Mouse (Mus musculus): ENCODE data around the gene Ttll3. TPM values are rescaled to one million over a fixed set of nuclear protein-coding genes. Genes with fewer than 3 reads are reported as not detected.
A peak's percentile ranks its signal among the peaks of the same experiment; 100 is the strongest.

Gene Ttll3
- polyA plus RNA-seq, 1 experiment from 2014 or later, result 7.1 TPM

- no peak overlapping the region for H3K4me2 ChIP-seq (replicated peaks)
- H3K9me3 ChIP-seq, result no peaks in the 10 kb centered on the region
- peaks cover 12% of the 10 kb centered on the region for H3K36me3 ChIP-seq
- no peaks in the 10 kb centered on the region for H3K4me1 ChIP-seq
- H3K9ac ChIP-seq, result no peak overlapping the region
- no peaks in the 10 kb centered on the region for H3K27me3 ChIP-seq (replicated peaks)
- no peak overlapping the region for H3K27ac ChIP-seq
- ATAC-seq (ENCODE audit: low FRiP score, low read depth), result no peak
- H3K4me3 ChIP-seq, result no peak overlapping the region
- WGBS, result 93% methylated on average over 1 of the region's 1 CpGs
Measured at GRCm38 (mm10) chr6:113362241-113362640, 26.8 kb upstream of the Ttll3 start.

DNA sequence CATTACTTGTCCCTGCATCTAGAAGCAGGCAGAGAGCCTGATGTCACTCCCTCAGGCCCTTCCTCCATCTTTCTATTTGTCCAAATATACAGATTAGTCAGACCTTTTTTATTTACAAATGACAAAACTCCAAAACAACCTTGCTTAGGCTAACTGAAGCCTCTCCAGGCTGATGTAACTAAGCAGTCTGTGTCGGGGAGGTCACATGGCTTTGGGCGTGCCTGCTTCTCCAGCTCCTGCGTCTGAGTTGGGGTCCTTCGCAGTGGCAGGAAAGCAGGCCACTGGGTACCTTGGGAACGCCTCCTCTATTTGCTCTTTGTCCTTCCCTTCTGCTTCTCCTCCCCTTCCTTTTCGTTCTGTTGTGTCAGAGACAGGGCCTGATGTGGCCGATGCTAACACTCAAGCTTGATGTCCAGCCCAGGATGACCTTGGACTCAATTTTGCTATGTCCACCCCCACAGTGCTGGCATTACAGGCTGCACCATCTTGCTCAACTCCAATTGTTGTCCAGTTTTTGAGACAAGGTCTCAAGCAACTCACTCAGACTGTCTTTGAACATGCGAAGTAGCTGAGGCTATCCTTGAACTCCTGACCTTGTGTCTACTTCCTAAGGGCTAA lies 24.4 kb upstream of the Ttll3 start:
- ATAC-seq (ENCODE audit: low FRiP score, low read depth), result no peak
- 63% methylated on average over 8 of the region's 8 CpGs for WGBS

GRCm38 (mm10) chr6:113366639-113367038 lies 22.4 kb upstream of the Ttll3 start:
- no peak overlapping the region for H3K4me2 ChIP-seq (replicated peaks)
- no peak overlapping the region for H3K27ac ChIP-seq
- no peak overlapping the region for H3K9ac ChIP-seq
- H3K36me3 ChIP-seq, result peaks cover 44% of the 10 kb centered on the region
- H3K4me1 ChIP-seq, result no peaks in the 10 kb centered on the region
- 87% methylated on average over 6 of the region's 6 CpGs for WGBS
- no peaks in the 10 kb centered on the region for H3K27me3 ChIP-seq (replicated peaks)
- H3K9me3 ChIP-seq, result no peaks in the 10 kb centered on the region
- no peak overlapping the region for H3K4me3 ChIP-seq
- ATAC-seq (ENCODE audit: low FRiP score, low read depth), result no peak

More for the DNA sequence above, 24.4 kb upstream of the Ttll3 start:
- H3K9ac ChIP-seq, result no peak overlapping the region
- H3K36me3 ChIP-seq, result peaks cover 23% of the 10 kb centered on the region
- no peak overlapping the region for H3K4me3 ChIP-seq
- H3K9me3 ChIP-seq, result no peaks in the 10 kb centered on the region
- no peak overlapping the region for H3K27ac ChIP-seq
- no peak overlapping the region for H3K4me2 ChIP-seq (replicated peaks)
- H3K4me1 ChIP-seq, result no peaks in the 10 kb centered on the region
- no peaks in the 10 kb centered on the region for H3K27me3 ChIP-seq (replicated peaks)

- no peaks in the 10 kb centered on the region for H3K27me3 ChIP-seq (replicated peaks)
Measured at GRCm38 (mm10) chr6:113367574-113367973, 21.5 kb upstream of the Ttll3 start.

GRCm38 (mm10) chr6:113368124-113368523 lies 20.9 kb upstream of the Ttll3 start:
- Histone ChIP-seq H3K9ac (no peak overlapping the region), H3K36me3 (peaks cover 58% of the 10 kb centered on the region), H3K27me3 (replicated peaks) (no peaks in the 10 kb centered on the region), H3K4me1 (no peaks in the 10 kb centered on the region), H3K4me2 (replicated peaks) (no peak overlapping the region), H3K9me3 (no peaks in the 10 kb centered on the region), H3K4me3 (no peak overlapping the region), H3K27ac (no peak overlapping the region)
- WGBS, result 94% methylated on average over 7 of the region's 7 CpGs
- no peak for ATAC-seq (ENCODE audit: low FRiP score, low read depth)

More at GRCm38 (mm10) chr6:113367574-113367973, 21.5 kb upstream of the Ttll3 start:
- Histone ChIP-seq H3K4me2 (replicated peaks) (no peak overlapping the region), H3K9ac (no peak overlapping the region), H3K4me1 (no peaks in the 10 kb centered on the region), H3K27ac (no peak overlapping the region), H3K9me3 (no peaks in the 10 kb centered on the region), H3K4me3 (no peak overlapping the region), H3K36me3 (peaks cover 53% of the 10 kb centered on the region)
- WGBS, result 94% methylated on average over 1 of the region's 1 CpGs
- ATAC-seq (ENCODE audit: low FRiP score, low read depth), result no peak

DNA sequence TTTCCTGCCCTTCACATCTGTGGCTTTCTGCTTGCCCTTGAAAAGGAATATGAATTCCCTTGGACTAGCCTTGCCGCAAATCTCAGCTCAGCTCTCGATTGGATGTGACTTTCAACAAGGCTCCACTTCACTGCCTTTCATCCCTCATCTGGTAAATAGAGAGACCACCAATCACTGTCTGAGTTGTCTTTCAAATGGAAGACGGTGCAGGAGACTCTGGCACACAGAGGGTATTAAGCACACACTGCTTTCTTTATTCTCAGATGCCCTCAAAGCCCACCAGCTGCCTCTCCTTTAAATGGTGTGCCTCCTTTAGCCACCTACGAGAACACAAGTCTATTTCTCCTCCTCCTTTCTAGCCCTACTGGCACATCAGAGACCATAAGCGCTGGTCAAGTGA lies 20.5 kb upstream of the Ttll3 start:
- H3K27ac ChIP-seq, result no peak overlapping the region
- no peaks in the 10 kb centered on the region for H3K27me3 ChIP-seq (replicated peaks)
- no peak for ATAC-seq (ENCODE audit: low FRiP score, low read depth)
- WGBS, result 70% methylated on average over 5 of the region's 5 CpGs
- no peaks in the 10 kb centered on the region for H3K4me1 ChIP-seq
- no peak overlapping the region for H3K4me2 ChIP-seq (replicated peaks)
- no peak overlapping the region for H3K9ac ChIP-seq
- peaks cover 63% of the 10 kb centered on the region for H3K36me3 ChIP-seq
- no peak overlapping the region for H3K4me3 ChIP-seq
- H3K9me3 ChIP-seq, result no peaks in the 10 kb centered on the region

GRCm38 (mm10) chr6:113370194-113370929 lies 18.7 kb upstream of the Ttll3 start:
- Histone ChIP-seq H3K27me3 (replicated peaks) (no peaks in the 10 kb centered on the region), H3K27ac (no peak overlapping the region), H3K4me2 (replicated peaks) (no peak overlapping the region), H3K36me3 (peaks cover 75% of the 10 kb centered on the region), H3K4me3 (no peak overlapping the region), H3K9me3 (no peaks in the 10 kb centered on the region), H3K4me1 (no peaks in the 10 kb centered on the region), H3K9ac (no peak overlapping the region)
- 93% methylated on average over 20 of the region's 20 CpGs for WGBS
- no peak for ATAC-seq (ENCODE audit: low FRiP score, low read depth)

DNA sequence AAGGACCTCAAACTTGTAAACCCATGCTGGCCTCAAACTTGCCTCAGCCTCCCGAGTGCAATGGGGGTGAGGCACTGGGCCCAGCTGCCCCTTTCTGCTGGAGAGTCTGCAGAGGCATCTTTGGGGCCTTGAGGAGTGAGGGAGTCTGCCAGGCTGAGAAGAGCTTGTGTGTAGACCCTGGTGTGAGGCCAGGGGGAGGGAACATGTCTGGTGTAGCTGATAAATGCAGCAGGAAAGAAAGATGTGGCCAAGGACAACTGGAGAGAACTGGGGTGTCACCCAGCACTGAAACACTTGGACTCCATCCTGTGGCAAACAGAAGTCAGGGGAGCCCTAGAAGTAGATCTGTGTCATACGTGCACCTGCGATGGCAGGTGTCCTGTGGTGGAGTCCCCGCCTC lies 15.6 kb upstream of the Ttll3 start:
- Histone ChIP-seq H3K4me2 (replicated peaks) (no peak overlapping the region), H3K36me3 (peaks cover 70% of the 10 kb centered on the region), H3K4me1 (peaks cover 6% of the 10 kb centered on the region), H3K27me3 (replicated peaks) (no peaks in the 10 kb centered on the region), H3K9me3 (no peaks in the 10 kb centered on the region), H3K9ac (no peak overlapping the region), H3K4me3 (no peak overlapping the region), H3K27ac (no peak overlapping the region)
- 93% methylated on average over 4 of the region's 4 CpGs for WGBS
- no peak for ATAC-seq (ENCODE audit: low FRiP score, low read depth)

DNA sequence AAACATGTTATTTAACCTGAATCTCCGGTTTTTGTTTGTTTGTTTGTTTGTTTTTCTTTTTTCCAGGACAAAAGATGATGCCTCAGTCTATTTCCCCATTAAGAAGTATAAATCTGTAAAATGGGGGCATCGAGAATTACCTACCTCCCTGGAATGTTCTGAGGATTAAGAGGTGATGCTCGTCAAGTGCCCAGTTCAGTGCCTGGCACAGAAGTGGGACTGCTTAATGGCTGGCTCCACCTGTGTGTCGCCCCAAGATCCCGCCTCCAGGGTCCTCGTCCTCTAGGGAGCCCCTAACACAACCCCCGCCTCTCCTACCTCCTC lies 11.9 kb upstream of the Ttll3 start:
- peaks cover 17% of the 10 kb centered on the region for H3K4me1 ChIP-seq
- WGBS, result 11% methylated on average over 7 of the region's 7 CpGs
- H3K9ac ChIP-seq, result peak overlapping the region; percentile 92
- H3K9me3 ChIP-seq, result no peaks in the 10 kb centered on the region
- no peak for ATAC-seq (ENCODE audit: low FRiP score, low read depth)
- H3K4me3 ChIP-seq, result peak overlapping the region; percentile 97
- H3K4me2 ChIP-seq (replicated peaks), result peak overlapping the region; percentile 85
- H3K36me3 ChIP-seq, result peaks cover 55% of the 10 kb centered on the region
- H3K27me3 ChIP-seq (replicated peaks), result no peaks in the 10 kb centered on the region
- peak overlapping the region; percentile 95 for H3K27ac ChIP-seq

DNA sequence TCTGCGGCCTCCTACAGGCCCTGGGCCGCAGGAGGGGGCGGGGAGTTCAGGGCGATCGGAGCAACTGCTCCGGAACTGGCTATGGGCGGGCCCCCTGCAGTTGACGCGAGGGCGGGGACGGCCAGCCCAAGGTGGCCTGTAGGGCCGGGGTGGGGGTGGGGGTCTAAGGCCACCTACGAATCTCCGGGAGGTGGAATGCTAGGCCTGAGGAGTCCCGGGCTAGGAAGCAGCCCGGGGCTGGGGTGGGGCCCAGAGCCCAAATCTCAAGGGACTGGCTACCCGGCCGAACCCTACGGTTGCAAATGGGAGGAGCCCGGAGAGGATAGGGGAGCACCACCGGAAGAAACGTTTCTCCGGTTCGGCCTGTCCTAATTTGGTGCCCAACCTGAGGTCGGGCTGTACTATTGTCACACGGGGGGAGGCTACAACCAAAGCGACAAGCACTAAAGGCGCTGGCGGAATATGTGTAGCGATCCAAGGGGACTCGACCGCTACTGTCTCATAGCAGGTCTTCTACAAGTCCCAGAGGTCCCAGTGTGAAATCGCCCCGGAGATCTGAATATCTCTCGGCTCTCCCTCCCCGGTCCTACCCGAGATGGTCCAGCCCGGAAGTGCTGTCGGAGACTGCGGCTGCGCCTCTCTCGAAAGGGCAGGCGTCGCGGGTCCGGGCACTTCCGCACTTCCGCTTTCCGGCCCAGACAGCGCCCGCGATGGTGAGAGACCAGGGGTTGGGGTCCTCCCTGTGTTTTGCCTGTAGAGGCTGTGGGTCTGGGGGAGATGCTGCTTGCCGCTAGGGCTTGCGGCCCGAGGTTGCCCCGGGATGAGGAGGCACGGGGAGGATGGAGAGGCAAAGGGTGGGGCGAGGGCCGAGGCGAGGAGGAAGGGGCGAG lies 11.3 kb upstream of the Ttll3 start, which contains the start of the genes Tada3 and Arpc4:
Gene Tada3 (minus strand): TSS at position 388 of the 890 bp plus-strand sequence.
Gene Arpc4 (plus strand): TSS at position 620 of the 890 bp plus-strand sequence.
- Histone ChIP-seq H3K4me1 (peaks cover 17% of the 10 kb centered on the region), H3K4me3 (peak within 1 kb of the TSS; percentile 97), H3K27ac (peak within 1 kb of the TSS; percentile 95), H3K27me3 (replicated peaks) (no peaks in the 10 kb centered on the region), H3K9ac (peak within 1 kb of the TSS; percentile 92), H3K4me2 (replicated peaks) (peak within 1 kb of the TSS; percentile 85), H3K36me3 (peaks cover 50% of the 10 kb centered on the region), H3K9me3 (no peaks in the 10 kb centered on the region)
- under 1% methylated on average over 61 of the region's 61 CpGs for WGBS
- ATAC-seq (ENCODE audit: low FRiP score, low read depth), result peak; percentile 95

DNA sequence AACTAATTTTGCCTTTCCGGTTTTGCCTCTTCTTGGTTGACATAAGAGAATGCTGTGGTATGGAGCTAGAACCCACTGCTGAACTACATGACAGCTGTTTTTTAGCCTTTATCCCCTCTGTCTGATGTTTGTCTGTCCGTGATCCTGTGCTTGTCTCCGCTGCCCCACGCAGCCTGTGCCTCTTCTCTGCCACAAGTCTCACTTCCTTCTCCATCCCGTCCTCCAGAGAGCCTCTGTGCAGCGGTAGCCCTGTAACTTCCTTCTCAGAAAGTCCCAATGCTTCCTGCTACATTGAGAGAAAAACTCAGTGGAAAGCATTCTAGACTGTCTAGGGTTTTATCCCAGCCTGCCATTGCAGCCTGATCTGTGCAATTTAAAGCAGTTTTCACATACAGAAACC lies 9.8 kb upstream of the Ttll3 start:
- Histone ChIP-seq H3K9me3 (no peaks in the 10 kb centered on the region), H3K36me3 (peaks cover 55% of the 10 kb centered on the region), H3K27ac (no peak overlapping the region), H3K9ac (no peak overlapping the region), H3K4me1 (peaks cover 17% of the 10 kb centered on the region), H3K4me2 (replicated peaks) (peak overlapping the region; percentile 85), H3K4me3 (no peak overlapping the region), H3K27me3 (replicated peaks) (no peaks in the 10 kb centered on the region)
- WGBS, result 90% methylated on average over 6 of the region's 6 CpGs
- no peak for ATAC-seq (ENCODE audit: low FRiP score, low read depth)

DNA sequence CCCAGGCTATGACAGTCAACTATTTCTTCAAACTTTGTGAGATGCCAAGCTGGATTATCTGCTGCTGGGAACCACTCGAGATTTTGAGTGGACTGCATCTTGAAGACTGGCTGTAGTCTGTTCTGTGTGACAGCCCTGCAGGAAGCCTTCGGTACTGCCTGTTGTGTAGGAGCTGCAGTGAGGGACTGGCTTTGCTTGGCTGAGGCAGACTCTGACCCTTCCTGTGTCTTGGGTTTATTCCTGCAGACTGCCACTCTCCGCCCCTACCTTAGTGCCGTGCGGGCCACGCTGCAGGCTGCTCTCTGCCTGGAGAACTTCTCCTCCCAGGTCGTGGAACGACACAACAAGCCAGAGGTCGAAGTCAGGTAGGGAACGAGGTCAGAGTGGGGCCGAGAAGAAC lies 8.6 kb upstream of the Ttll3 start:
- H3K4me3 ChIP-seq, result no peak overlapping the region
- no peak for ATAC-seq (ENCODE audit: low FRiP score, low read depth)
- H3K36me3 ChIP-seq, result peaks cover 56% of the 10 kb centered on the region
- no peak overlapping the region for H3K27ac ChIP-seq
- 96% methylated on average over 11 of the region's 11 CpGs for WGBS
- no peak overlapping the region for H3K9ac ChIP-seq
- no peak overlapping the region for H3K4me2 ChIP-seq (replicated peaks)
- H3K27me3 ChIP-seq (replicated peaks), result no peaks in the 10 kb centered on the region
- peaks cover 17% of the 10 kb centered on the region for H3K4me1 ChIP-seq
- H3K9me3 ChIP-seq, result no peaks in the 10 kb centered on the region

All from neural tube, embryonic 12.5 days (tissue).